Mouse (Mus musculus): ENCODE measurements around the gene Prr19. TPM values are rescaled to one million over a fixed set of nuclear protein-coding genes. Genes with fewer than 3 reads are reported as not detected.

Gene Prr19
- polyA plus RNA-seq, 1 experiment = not detected

DNA sequence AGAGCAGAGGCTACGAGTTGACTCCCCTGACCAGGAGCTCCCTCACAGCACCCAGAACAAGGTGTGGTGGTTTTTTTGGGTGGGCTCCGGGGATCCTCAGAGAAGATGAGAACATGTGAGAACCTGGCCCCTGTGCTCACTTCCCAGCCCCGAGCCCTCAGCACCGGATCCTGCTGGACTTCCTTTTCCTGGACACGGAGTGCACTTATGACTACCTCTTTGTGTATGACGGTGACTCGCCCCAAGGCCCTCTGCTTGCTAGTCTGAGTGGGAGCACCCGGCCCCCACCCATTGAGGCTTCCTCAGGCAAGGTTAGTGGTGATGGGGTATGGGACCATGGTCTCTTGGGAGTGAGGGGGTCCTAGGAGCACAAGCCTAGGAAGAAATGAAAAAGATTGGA, 25.0 kb downstream of the Prr19 start:
- TF ChIP-seq GATA1 (IDR thresholded peaks at IDR 0.05; ENCODE audit: low read length) (no peak), TAL1 (IDR thresholded peaks at IDR 0.05; ENCODE audit: low read length) (no peak)
- Histone ChIP-seq H3K36me3 (ENCODE audit: control insufficient read depth) (no peaks in the 10 kb centered on the region), H3K4me3 (replicated peaks) (no peak overlapping the region), H3K27me3 (ENCODE audit: control insufficient read depth) (no peaks in the 10 kb centered on the region), H3K9me3 (ENCODE audit: control insufficient read depth, low read length) (no peaks in the 10 kb centered on the region), H3K4me1 (ENCODE audit: control insufficient read depth) (no peaks in the 10 kb centered on the region; the same call in 1 of the 2 replicates)

DNA sequence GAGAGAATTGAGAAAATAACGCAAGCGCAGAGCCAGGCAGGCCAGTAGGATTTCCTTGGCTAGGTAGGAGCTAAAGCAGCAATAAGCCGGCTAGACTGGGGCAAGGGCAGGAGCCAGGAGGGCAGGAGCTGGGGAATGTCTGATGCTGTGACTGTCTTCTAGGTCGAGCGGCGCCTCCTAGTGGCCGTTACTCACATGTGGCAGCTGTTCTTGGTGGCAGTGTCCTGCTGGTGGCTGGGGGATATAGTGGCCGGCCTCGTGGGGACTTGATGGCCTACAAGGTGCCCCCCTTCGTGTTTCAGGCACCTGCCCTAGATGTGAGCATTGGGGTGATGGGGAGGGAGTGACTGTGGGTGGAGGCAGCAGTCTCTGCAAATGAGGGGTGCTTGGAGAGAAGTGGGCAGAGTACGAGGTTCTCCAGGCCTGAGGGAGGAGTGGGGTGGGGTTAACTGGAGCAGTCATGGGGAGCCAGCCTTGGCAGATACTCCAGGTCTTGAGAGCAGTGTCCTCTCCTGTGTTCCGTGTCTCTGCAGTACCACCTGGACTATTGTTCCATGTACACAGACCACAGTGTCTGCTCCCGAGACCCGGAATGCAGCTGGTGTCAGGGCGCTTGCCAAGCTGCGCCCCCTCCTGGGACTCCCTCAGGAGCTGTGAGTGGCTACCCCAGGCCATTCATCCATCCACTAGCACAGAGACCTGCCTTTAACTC, 32.5 kb downstream of the Prr19 start:
- Histone ChIP-seq H3K4me3 (replicated peaks) (no peak overlapping the region), H3K36me3 (ENCODE audit: control insufficient read depth) (no peaks in the 10 kb centered on the region), H3K27me3 (ENCODE audit: control insufficient read depth) (no peaks in the 10 kb centered on the region), H3K4me1 (ENCODE audit: control insufficient read depth) (no peaks in the 10 kb centered on the region), H3K9me3 (ENCODE audit: control insufficient read depth, low read length) (no peaks in the 10 kb centered on the region)
- TF ChIP-seq GATA1 (IDR thresholded peaks at IDR 0.05; ENCODE audit: low read length) = no peak
- TF ChIP-seq TAL1 (IDR thresholded peaks at IDR 0.05; ENCODE audit: low read length) = no peak

- Histone ChIP-seq H3K36me3 (ENCODE audit: control insufficient read depth) (no peaks in the 10 kb centered on the region), H3K4me1 (ENCODE audit: control insufficient read depth) (no peaks in the 10 kb centered on the region), H3K4me3 (replicated peaks) (no peak overlapping the region), H3K27me3 (ENCODE audit: control insufficient read depth) (no peaks in the 10 kb centered on the region), H3K9me3 (ENCODE audit: control insufficient read depth, low read length) (no peaks in the 10 kb centered on the region)
- TF ChIP-seq TAL1 (IDR thresholded peaks at IDR 0.05; ENCODE audit: low read length) (no peak), GATA1 (IDR thresholded peaks at IDR 0.05; ENCODE audit: low read length) (no peak)
These were observed 33.3 kb downstream of the Prr19 start for GRCm38 (mm10) chr7:25334472-25334871.

DNA sequence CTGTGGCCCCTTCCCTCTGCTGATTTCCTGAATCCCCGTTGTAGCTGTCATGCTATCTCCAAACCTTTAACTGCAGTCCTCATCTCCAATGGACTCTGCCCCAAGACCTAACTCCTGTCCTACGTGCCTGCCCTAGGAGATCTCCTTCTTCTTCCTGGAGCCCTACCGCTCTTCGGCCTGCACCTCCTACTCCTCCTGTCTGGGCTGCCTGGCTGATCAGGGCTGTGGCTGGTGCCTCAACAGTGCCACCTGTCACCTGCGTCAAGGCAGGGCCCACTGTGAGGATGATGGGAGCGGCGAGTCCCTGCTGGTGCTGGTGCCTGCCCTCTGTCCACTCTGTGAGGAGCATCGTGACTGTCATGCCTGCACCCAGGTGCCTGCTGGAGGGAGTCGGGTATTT, 38.1 kb downstream of the Prr19 start:
- H3K36me3 ChIP-seq (ENCODE audit: control insufficient read depth) = no peaks in the 10 kb centered on the region
- no peaks in the 10 kb centered on the region for H3K27me3 ChIP-seq (ENCODE audit: control insufficient read depth)
- no peaks in the 10 kb centered on the region for H3K4me1 ChIP-seq (ENCODE audit: control insufficient read depth)
- no peak overlapping the region for H3K4me3 ChIP-seq (replicated peaks)
- no peak for TF ChIP-seq TAL1 (IDR thresholded peaks at IDR 0.05; ENCODE audit: low read length)
- TF ChIP-seq GATA1 (IDR thresholded peaks at IDR 0.05; ENCODE audit: low read length) = no peak
- H3K9me3 ChIP-seq (ENCODE audit: control insufficient read depth, low read length) = no peaks in the 10 kb centered on the region

DNA sequence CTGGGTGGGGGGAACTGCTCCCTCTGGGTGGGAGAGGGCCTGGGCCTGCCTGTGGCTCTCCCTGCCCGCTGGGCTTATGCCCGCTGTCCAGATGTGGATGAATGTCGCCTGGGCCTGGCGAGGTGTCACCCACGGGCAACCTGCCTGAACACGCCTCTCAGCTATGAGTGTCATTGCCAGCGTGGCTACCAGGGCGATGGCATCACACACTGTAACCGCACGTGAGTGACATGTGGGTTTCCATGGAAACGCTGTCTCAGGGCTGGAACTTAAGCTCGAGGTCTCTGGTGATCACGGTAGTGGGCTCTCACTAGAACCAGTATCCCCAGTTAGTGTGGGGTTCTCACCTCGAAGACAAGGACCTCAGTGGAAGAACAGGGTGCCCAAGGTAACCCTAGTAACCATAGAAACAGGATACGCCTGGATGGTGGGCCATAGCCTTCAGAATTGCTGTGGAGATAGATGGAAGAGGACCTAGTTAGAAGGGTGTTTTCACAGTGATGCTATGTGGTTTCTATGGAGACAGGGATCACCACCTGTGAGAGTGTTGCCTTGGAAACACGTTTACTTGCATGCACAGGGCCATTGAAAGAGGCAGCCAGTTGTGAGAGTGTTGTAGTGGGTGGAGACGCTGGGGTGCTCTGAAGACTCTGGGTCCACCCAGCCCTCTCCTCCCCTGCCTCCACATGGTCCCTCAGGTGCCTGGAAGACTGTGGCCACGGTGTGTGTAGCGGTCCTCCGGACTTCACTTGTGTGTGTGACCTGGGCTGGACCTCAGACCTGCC, 40.0 kb downstream of the Prr19 start:
- H3K27me3 ChIP-seq (ENCODE audit: control insufficient read depth) = no peaks in the 10 kb centered on the region
- TF ChIP-seq GATA1 (IDR thresholded peaks at IDR 0.05; ENCODE audit: low read length) (no peak), TAL1 (IDR thresholded peaks at IDR 0.05; ENCODE audit: low read length) (no peak)
- no peaks in the 10 kb centered on the region for H3K9me3 ChIP-seq (ENCODE audit: control insufficient read depth, low read length)
- no peaks in the 10 kb centered on the region for H3K4me1 ChIP-seq (ENCODE audit: control insufficient read depth)
- H3K36me3 ChIP-seq (ENCODE audit: control insufficient read depth) = no peaks in the 10 kb centered on the region; the same call in 1 of the 2 replicates
- no peak overlapping the region for H3K4me3 ChIP-seq (replicated peaks)

DNA sequence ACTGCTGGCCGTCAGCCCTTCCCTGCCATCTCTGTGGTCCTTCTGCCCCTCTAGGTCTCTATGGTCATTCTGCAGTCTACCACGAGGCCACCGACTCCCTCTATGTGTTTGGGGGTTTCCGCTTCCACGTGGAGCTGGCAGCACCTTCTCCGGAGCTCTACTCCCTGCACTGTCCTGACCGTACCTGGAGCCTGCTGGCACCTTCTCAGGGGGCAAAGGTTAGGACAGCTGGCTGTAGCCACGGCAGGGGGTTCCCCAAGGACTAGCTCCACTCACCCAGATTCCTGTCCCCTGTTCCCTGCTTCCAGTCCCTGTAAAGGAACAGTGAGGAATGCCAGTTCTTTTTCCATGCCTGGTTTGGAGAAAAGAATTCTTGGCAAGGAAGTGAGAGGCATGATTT, 47.6 kb downstream of the Prr19 start:
- Histone ChIP-seq H3K4me3 (replicated peaks) (no peak overlapping the region), H3K36me3 (ENCODE audit: control insufficient read depth) (peaks cover 6% of the 10 kb centered on the region), H3K9me3 (ENCODE audit: control insufficient read depth, low read length) (peaks cover 11% of the 10 kb centered on the region), H3K27me3 (ENCODE audit: control insufficient read depth) (no peaks in the 10 kb centered on the region), H3K4me1 (ENCODE audit: control insufficient read depth) (no peaks in the 10 kb centered on the region; the same call in 1 of the 2 replicates)
- TF ChIP-seq TAL1 (IDR thresholded peaks at IDR 0.05; ENCODE audit: low read length) (no peak), GATA1 (IDR thresholded peaks at IDR 0.05; ENCODE audit: low read length) (no peak)

Other genes with a start within 250 kb of the Prr19 start
- 0.82 and 0.91 TPM in 2 replicates for gene Grik5, start 229.1 kb upstream of the Prr19 start, polyA plus RNA-seq (2012)
- gene Zfp574, start 228.8 kb upstream of the Prr19 start, polyA plus RNA-seq (2012) = 3.0 and 3.4 TPM in 2 replicates
- gene Pou2f2, start 121.7 kb upstream of the Prr19 start, polyA plus RNA-seq (2012) = 0.29 and 0.33 TPM in 2 replicates
- 50.4 and 51.9 TPM in 2 replicates for gene Dedd2, start 80.8 kb upstream of the Prr19 start, polyA plus RNA-seq (2012)
- gene Zfp526, start 80.0 kb upstream of the Prr19 start, polyA plus RNA-seq (2012) = 1.1 and 1.5 TPM in 2 replicates
- 30.9 and 31.8 TPM in 2 replicates for gene Gsk3a, start 63.6 kb upstream of the Prr19 start, polyA plus RNA-seq (2012)
- gene Erf, start 50.6 kb upstream of the Prr19 start, polyA plus RNA-seq (2012) = 3.2 and 3.6 TPM in 2 replicates
- 47.3 and 55.9 TPM in 2 replicates for gene Cic, start 33.7 kb upstream of the Prr19 start, polyA plus RNA-seq (2012)
- gene Pafah1b3, start 3.4 kb upstream of the Prr19 start, polyA plus RNA-seq (2012) = 1.2 TPM in 2 replicates
- gene Tmem145, start 4.7 kb downstream of the Prr19 start, polyA plus RNA-seq (2012) = not detected in 2 replicates
- gene Megf8, start 15.8 kb downstream of the Prr19 start, polyA plus RNA-seq (2012) = 0.03 and 0.16 TPM in 2 replicates
- not detected in 2 replicates for gene Cnfn, start 68.3 kb downstream of the Prr19 start, polyA plus RNA-seq (2012)
- gene Lipe, start 97.3 kb downstream of the Prr19 start, polyA plus RNA-seq (2012) = 0.22 and 0.32 TPM in 2 replicates
- gene Cxcl17, start 111.5 kb downstream of the Prr19 start, polyA plus RNA-seq (2012) = not detected in 2 replicates
- gene Ceacam1, start 176.2 kb downstream of the Prr19 start, polyA plus RNA-seq (2012) = 0.01 TPM in 1 of 2 replicates, not detected in the other
- gene Ceacam2, start 238.4 kb downstream of the Prr19 start, polyA plus RNA-seq (2012) = not detected in 2 replicates